Mouse (Mus musculus) kidney, adult 2 months (tissue): ENCODE measurements around the gene Tmem268.

Source experiments
- CTCF ChIP-seq: fragments of 200-500 bp; conservative IDR thresholded peaks from 2 replicates; pipeline ENCODE4 v1.5.1; 2011; ENCODE audit warnings: low read depth, mild to moderate bottlenecking, control low read depth, low read length, moderate library complexity, mixed read lengths; ENCODE audit not compliant: insufficient read depth, insufficient read length
- POLR2A ChIP-seq: fragments of 200-500 bp; IDR thresholded peaks from one replicate; pipeline ENCODE4 v1.6.1; 2011; ENCODE audit warnings: low read depth, low read length, control low read depth

- TF ChIP-seq CTCF (no peak), POLR2A (no peak)
Observed at GRCm38 (mm10) chr4:63559127-63559697, 631 bp downstream of the Tmem268 start.
